Comparison of ENCODE assay signal across 1 mouse cellular context in genomic region chr11:120515611-120516010, GRCm38 (mm10).
A peak's percentile ranks its signal among the peaks of the same experiment; 100 is the strongest.
TF ChIP-seq lines count a peak whose summit lies in the region.

No protein-coding gene starts in this region.

TF ChIP-seq in CH12.LX, 34 proteins besides CTCF, POLR2A, EP300 and RAD21:
- TF ChIP-seq NELFE (IDR thresholded peaks at IDR 0.05; ENCODE audit: low read depth, low read length), result no peak
- TF ChIP-seq NRF1 (IDR thresholded peaks at IDR 0.05; ENCODE audit: low read depth, low read length), result 0 out of 2 replicates have a peak, but pooled peaks have one; percentile 3
- TF ChIP-seq SMC3 (IDR thresholded peaks at IDR 0.05; ENCODE audit: low read depth, low read length), result peak; percentile 87
- no peak for TF ChIP-seq ETS1 (conservative IDR thresholded peaks at IDR 0.05; ENCODE audit: low read depth, low read length)
- no peak for TF ChIP-seq ZMIZ1 (IDR thresholded peaks at IDR 0.05; ENCODE audit: low read depth, low read length)
- TF ChIP-seq TCF12 (IDR thresholded peaks at IDR 0.05; ENCODE audit: low read depth, low read length), result no peak
- TF ChIP-seq USF1 (IDR thresholded peaks at IDR 0.05; ENCODE audit: low read depth, low read length), result no peak
- TF ChIP-seq CHD1 (IDR thresholded peaks at IDR 0.05; ENCODE audit: low read depth, low read length), result no peak
- TF ChIP-seq SIN3A (IDR thresholded peaks at IDR 0.05; ENCODE audit: low read length), result no peak
- peak; percentile 36; the same call in 1 of the 2 replicates for TF ChIP-seq ZC3H11A (IDR thresholded peaks at IDR 0.05; ENCODE audit: low read depth, low read length)
- no peak for TF ChIP-seq MYC (IDR thresholded peaks at IDR 0.05; ENCODE audit: low read depth, low read length)
- TF ChIP-seq MAFK (IDR thresholded peaks at IDR 0.05; ENCODE audit: insufficient replicate concordance, low read length), result no peak
- TF ChIP-seq POLR2AphosphoS2 (IDR thresholded peaks at IDR 0.05; ENCODE audit: low read depth, low read length), result no peak
- TF ChIP-seq HCFC1 (IDR thresholded peaks at IDR 0.05; ENCODE audit: low read depth, low read length), result peak; percentile 31; the same call in 1 of the 2 replicates
- TF ChIP-seq USF2 (conservative IDR thresholded peaks at IDR 0.05; ENCODE audit: low read depth, low read length), result no peak
- TF ChIP-seq JUND (conservative IDR thresholded peaks at IDR 0.05; ENCODE audit: low read depth, low read length), result no peak
- no peak for TF ChIP-seq MEF2A (IDR thresholded peaks at IDR 0.05; ENCODE audit: borderline replicate concordance, low read depth, low read length)
- no peak for TF ChIP-seq MAZ (IDR thresholded peaks at IDR 0.05; ENCODE audit: low read depth, low read length)
- TF ChIP-seq CHD2 (IDR thresholded peaks at IDR 0.05; ENCODE audit: low read length), result no peak
- no peak for TF ChIP-seq MXI1 (IDR thresholded peaks at IDR 0.05; ENCODE audit: low read depth, low read length)
- TF ChIP-seq E2F4 (IDR thresholded peaks at IDR 0.05; ENCODE audit: insufficient replicate concordance, low read depth, low read length), result no peak
- peak; percentile 74; the same call in 1 of the 2 replicates for TF ChIP-seq IRF4 (IDR thresholded peaks at IDR 0.05; ENCODE audit: low read depth, low read length)
- no peak for TF ChIP-seq KAT2A (IDR thresholded peaks at IDR 0.05; ENCODE audit: insufficient replicate concordance, low read length)
- no peak; the same call in 1 of the 2 replicates for TF ChIP-seq MAX (IDR thresholded peaks at IDR 0.05; ENCODE audit: low read length)
